Mouse (Mus musculus): ENCODE measurements at regions not wholly inside any gene's neighbourhood (a gene's known extent, or its start where the extent isn't known, plus 50 kb on each side); places are given as distances from the start of the nearest gene placed in this dataset.
"Not testable (repeated sequence)": the region's sequence is repeated elsewhere in the genome, so short reads cannot be mapped to it uniquely, and the experiment has no call there.

- TF ChIP-seq CTCF, EP300 (IDR thresholded peaks at IDR 0.05; ENCODE audit: low read depth): not testable (repeated sequence)
Measured at GRCm38 (mm10) chr16:84644446-84644845, 91.1 kb downstream of the Mrpl39 start.
